Mouse (Mus musculus): ENCODE measurements at regions not wholly inside any gene's neighbourhood (a gene's known extent, or its start where the extent isn't known, plus 50 kb on each side); places are given as distances from the start of the nearest gene placed in this dataset.
"Not testable (repeated sequence)": the region's sequence is repeated elsewhere in the genome, so short reads cannot be mapped to it uniquely, and the experiment has no call there.

DNA sequence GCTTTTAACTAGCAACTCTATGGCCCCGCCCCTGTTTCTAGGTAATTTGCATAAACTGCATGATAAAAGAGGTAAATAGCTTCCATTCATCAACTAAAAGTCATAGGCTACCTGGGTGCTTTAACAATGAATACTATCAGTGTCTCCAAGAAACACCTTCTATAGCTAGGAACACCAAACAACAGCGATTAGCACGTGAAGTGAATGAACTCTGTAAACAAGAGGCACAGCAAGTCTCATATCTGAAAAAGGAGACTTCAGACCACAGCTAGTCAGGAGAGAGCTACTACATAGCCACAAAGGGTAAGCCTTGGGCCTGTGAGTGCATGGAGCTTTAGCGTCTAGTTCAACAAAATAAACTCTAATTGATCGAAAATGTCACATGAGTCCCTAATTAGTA is 602.8 kb downstream of the Dad1 start:
- not testable (repeated sequence) for TF ChIP-seq ZNF384 (IDR thresholded peaks at IDR 0.05; ENCODE audit: low read depth, low read length); HCFC1 (IDR thresholded peaks at IDR 0.05; ENCODE audit: borderline replicate concordance, insufficient read depth, low read length); MAFK (IDR thresholded peaks at IDR 0.05; ENCODE audit: insufficient read depth, low read depth, low read length); ZC3H11A (IDR thresholded peaks at IDR 0.05; ENCODE audit: borderline replicate concordance, low read depth, low read length)

Data from ES-E14 (cell line).